Mouse (Mus musculus): ENCODE results near the gene Slc20a1.

DNA sequence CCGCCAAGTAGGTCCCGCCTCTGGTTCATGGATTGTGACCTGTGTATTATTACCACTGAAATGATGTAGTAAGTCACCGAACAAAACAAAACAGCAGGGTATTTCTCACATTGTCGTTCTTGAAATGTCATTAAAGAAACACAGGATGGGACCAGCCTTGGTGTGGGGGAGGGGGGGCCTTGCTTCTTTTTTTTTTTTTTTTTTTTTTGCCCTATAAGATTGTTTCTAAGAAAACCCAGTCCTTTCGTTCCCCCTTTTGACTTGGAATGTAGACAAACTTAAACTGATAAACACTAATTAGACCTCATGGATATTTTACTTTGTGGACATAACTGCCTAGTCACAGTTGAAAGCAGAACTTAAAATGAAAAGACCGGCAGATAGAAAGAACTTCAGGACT lies 6.4 kb downstream of the Slc20a1 start:
- TF ChIP-seq CTCF (IDR thresholded peaks at IDR 0.05; ENCODE audit: control insufficient read depth, insufficient read depth, low read length) (no peak), POLR2A (IDR thresholded peaks at IDR 0.05; ENCODE audit: borderline replicate concordance, control insufficient read depth, low read depth, low read length) (no peak)
